In the genomic region with DNA sequence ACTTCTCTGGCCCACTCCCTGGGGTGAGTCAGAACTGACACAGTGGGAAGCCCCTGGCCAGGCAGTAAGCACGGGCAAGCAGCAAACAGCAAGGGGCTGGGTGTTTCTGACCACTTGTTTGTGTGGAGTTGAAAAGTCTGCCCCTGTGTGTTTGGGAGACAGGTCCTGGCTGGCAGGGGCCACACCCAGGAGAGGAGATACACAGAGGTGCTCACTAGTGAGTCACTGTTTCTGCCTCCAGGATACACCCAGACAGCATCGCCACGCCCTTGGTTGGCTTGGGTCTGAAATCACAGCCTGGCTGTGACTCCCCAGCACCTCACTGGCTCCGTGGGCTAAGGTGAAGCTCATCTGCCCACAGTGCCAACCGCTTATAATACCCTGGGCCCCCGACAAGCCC, we compare ENCODE assay signal across 28 mouse cellular contexts.
DNase-seq lines count a peak whose midpoint lies in the region; ATAC-seq and TF ChIP-seq lines count a peak whose summit lies in the region.
"Had no signal": no experiment of that assay in that cellular context is flagged by ENCODE, and none has a peak within 500 bp of the region (broad histone marks: within the 10 kb centered on the region; RNA-seq: fewer than 3 reads in every experiment).

No protein-coding gene starts in this region.

- DNase-seq in forebrain, embryonic 10.5 days (ENCODE audit: extremely low spot score, low spot score), result no peak
- peak; percentile 23 for DNase-seq in urinary bladder, postnatal 25 days (ENCODE audit: low spot score)
- DNase-seq in urinary bladder, adult 2 months (ENCODE audit: low spot score), result no peak
- DNase-seq in thymus, postnatal 4 days, result no peak
- no peak for DNase-seq in lung, postnatal 4 days
- DNase-seq in left cerebral cortex, adult 9 months (ENCODE audit: low spot score in 2 of 2), result no peak
- DNase-seq: adrenal gland, postnatal 36 days; cerebellum, adult 9-10 months; heart, adult 18-20 months; heart, postnatal 10 days; kidney, adult 9 months; kidney, postnatal 14 days; layer of hippocampus, postnatal 36 days; liver, embryonic 13.5 days; lung, adult 2 months; lung, postnatal 14 days; right cerebral cortex, postnatal 14 days; spleen, adult 18-20 months; thymus, adult 18-20 months had no signal

- H3K9ac ChIP-seq in forebrain, embryonic 15.5 days (replicated peaks), result no peak overlapping the region
- H3K9ac ChIP-seq: heart, embryonic 12.5 days; limb, embryonic 13.5 days; liver, embryonic 13.5 days; midbrain, embryonic 12.5 days had no signal

- H3K4me2 ChIP-seq in forebrain, embryonic 15.5 days (replicated peaks), result no peak overlapping the region
- H3K4me2 ChIP-seq in myocyte (ENCODE audit: low read depth), result peak overlapping the region; percentile 20
- H3K4me2 ChIP-seq: heart, embryonic 12.5 days; limb, embryonic 13.5 days; liver, embryonic 13.5 days; midbrain, embryonic 12.5 days had no signal

- peaks cover 5% of the 10 kb centered on the region for H3K4me1 ChIP-seq in forebrain, embryonic 10.5 days
- H3K4me1 ChIP-seq in forebrain, embryonic 15.5 days, result no peaks in the 10 kb centered on the region
- H3K4me1 ChIP-seq: liver, embryonic 13.5 days; midbrain, embryonic 12.5 days had no signal

- WGBS in forebrain, embryonic 10.5 days, result 92% methylated on average over 6 of the region's 6 CpGs
- 88% methylated on average over 6 of the region's 6 CpGs for WGBS in forebrain, embryonic 15.5 days

- 0 out of 2 replicates have a peak overlapping the region, but pooled peaks have one; percentile 25 for H3K27ac ChIP-seq in forebrain, embryonic 10.5 days
- H3K27ac ChIP-seq in forebrain, embryonic 15.5 days (replicated peaks), result no peak overlapping the region
- H3K27ac ChIP-seq: hindbrain, postnatal 0 days; layer of hippocampus, adult 2 months; limb, embryonic 13.5 days; liver, embryonic 13.5 days; midbrain, embryonic 12.5 days had no signal

- H3ac ChIP-seq in myocyte (ENCODE audit: control insufficient read depth, insufficient read length), result no peak overlapping the region

- H3K79me2 ChIP-seq in myocyte (ENCODE audit: control insufficient read depth, insufficient read depth), result no peaks in the 10 kb centered on the region

- H3K9me3 ChIP-seq in forebrain, embryonic 10.5 days, result no peaks in the 10 kb centered on the region
- H3K9me3 ChIP-seq in forebrain, embryonic 15.5 days, result no peaks in the 10 kb centered on the region
- H3K9me3 ChIP-seq: limb, embryonic 13.5 days; liver, embryonic 13.5 days; midbrain, embryonic 12.5 days had no signal

- no peaks in the 10 kb centered on the region for H3K27me3 ChIP-seq in forebrain, embryonic 10.5 days (ENCODE audit: poor library complexity, severe bottlenecking)
- H3K27me3 ChIP-seq in forebrain, embryonic 15.5 days, result no peaks in the 10 kb centered on the region
- no peaks in the 10 kb centered on the region for H3K27me3 ChIP-seq in myocyte (ENCODE audit: control insufficient read depth, insufficient read depth, insufficient read length)
- H3K27me3 ChIP-seq: CH12.LX; heart, embryonic 12.5 days; limb, embryonic 13.5 days; liver, embryonic 13.5 days; midbrain, embryonic 12.5 days had no signal

- ATAC-seq in forebrain, embryonic 15.5 days (replicated peaks), result no peak
- ATAC-seq: hindbrain, postnatal 0 days; intestine, embryonic 16.5 days had no signal

- no peak for TF ChIP-seq POLR2A in myocyte (IDR thresholded peaks at IDR 0.05; ENCODE audit: insufficient read length, low read depth)

- H3K36me3 ChIP-seq in forebrain, embryonic 10.5 days (replicated peaks), result no peaks in the 10 kb centered on the region
- no peaks in the 10 kb centered on the region for H3K36me3 ChIP-seq in forebrain, embryonic 15.5 days
- H3K36me3 ChIP-seq in myocyte (ENCODE audit: control insufficient read depth, insufficient read depth), result no peaks in the 10 kb centered on the region
- H3K36me3 ChIP-seq: heart, embryonic 12.5 days; limb, embryonic 13.5 days; liver, embryonic 13.5 days; midbrain, embryonic 12.5 days had no signal

- H3K4me3 ChIP-seq in forebrain, embryonic 10.5 days, result no peak overlapping the region
- no peak overlapping the region for H3K4me3 ChIP-seq in forebrain, embryonic 15.5 days
- H3K4me3 ChIP-seq in myocyte, result no peak overlapping the region
- H3K4me3 ChIP-seq: heart, embryonic 12.5 days; layer of hippocampus, adult 2 months; limb, embryonic 13.5 days; liver, embryonic 13.5 days; midbrain, embryonic 12.5 days had no signal

TF ChIP-seq in myocyte, 11 proteins besides CTCF, POLR2A, EP300 and RAD21:
- TF ChIP-seq REST (IDR thresholded peaks at IDR 0.05; ENCODE audit: insufficient read depth, insufficient read length), result no peak
- TF ChIP-seq TCF3 (IDR thresholded peaks at IDR 0.05; ENCODE audit: insufficient read length, low read depth), result no peak
- no peak for TF ChIP-seq CEBPB (IDR thresholded peaks at IDR 0.05; ENCODE audit: insufficient read depth, poor library complexity, severe bottlenecking)
TF ChIP-seq in myocyte: peak in this region for 0.
